Mouse (Mus musculus): ENCODE measurements around the gene Lingo1. TPM values are rescaled to one million over a fixed set of nuclear protein-coding genes. Genes with fewer than 3 reads are reported as not detected.

The Lingo1 gene
- polyA plus RNA-seq, 1 experiment from 2014 or later, result 2.1 TPM

DNA sequence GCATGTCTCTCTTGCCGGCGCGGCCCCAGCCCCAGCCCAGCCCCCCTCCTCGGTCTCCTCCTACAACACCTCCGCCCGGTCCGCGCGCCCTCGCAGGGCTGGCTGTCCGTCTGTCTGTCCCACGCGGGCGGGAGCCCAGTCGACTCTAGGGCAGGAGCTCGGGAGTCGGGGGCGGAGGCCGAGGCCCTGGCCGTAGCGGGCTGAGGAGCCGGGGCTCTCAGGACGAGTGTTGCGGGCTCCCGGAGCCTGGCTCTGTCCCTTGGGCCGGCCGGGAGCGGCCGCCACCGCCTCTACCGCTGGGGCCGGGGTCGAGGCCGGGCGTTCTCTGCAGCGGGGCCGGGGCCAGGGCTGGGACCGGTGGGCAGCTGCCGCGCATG is 161.2 kb downstream of the Lingo1 start:
- Histone ChIP-seq H3K4me1 (peaks cover 41% of the 10 kb centered on the region), H3K9me3 (no peaks in the 10 kb centered on the region), H3K36me3 (replicated peaks) (no peaks in the 10 kb centered on the region), H3K4me3 (peak overlapping the region; percentile 79), H3K27me3 (replicated peaks; ENCODE audit: low read depth, poor library complexity, severe bottlenecking) (peaks cover 83% of the 10 kb centered on the region), H3K27ac (replicated peaks) (peak overlapping the region; percentile 82)
- DNase-seq (ENCODE audit: low spot score), result peak; percentile 75
- under 1% methylated on average over 37 of the region's 40 CpGs for WGBS

DNA sequence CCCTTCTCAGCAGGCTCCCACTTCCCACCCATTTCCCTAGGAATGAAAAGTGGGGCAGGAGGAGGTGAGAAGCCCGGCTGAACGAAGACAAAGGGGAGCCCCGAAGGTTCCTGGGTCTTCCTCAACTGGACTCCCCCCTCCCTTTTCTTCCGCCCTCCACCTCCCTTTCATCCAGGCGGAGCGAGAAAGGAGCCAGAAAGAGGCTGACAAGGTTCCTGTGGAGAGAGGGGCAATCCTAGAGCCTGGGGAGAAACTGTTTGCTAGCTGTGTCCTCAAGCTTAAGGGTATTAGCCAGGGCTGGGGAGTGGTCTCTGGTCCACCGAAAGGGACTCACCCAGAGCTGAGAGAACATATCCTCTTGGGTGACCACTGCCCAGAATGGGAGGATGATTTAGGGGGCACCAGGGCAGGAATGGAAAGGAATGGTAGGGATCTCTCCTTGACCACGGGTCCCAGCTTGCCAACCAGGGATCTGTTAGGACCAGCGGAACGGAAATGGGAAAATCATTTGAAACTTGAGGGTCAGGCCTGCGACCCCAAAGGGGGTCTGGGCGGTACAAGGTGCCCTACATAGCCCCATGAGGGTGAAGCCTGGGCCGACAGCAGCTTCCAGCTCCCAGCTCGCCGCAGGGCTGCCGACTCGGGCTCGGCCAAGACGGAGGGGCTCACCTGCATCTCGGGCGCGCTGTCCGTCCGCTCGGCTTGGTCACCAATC is 161.7 kb downstream of the Lingo1 start:
- under 1% methylated on average over 25 of the region's 25 CpGs for WGBS
- no peaks in the 10 kb centered on the region for H3K9me3 ChIP-seq
- peak overlapping the region; percentile 82 for H3K27ac ChIP-seq (replicated peaks)
- H3K36me3 ChIP-seq (replicated peaks), result no peaks in the 10 kb centered on the region
- peak overlapping the region; percentile 79 for H3K4me3 ChIP-seq
- H3K27me3 ChIP-seq (replicated peaks; ENCODE audit: low read depth, poor library complexity, severe bottlenecking), result peaks cover 78% of the 10 kb centered on the region
- DNase-seq (ENCODE audit: low spot score), result no peak
- peaks cover 37% of the 10 kb centered on the region for H3K4me1 ChIP-seq

DNA sequence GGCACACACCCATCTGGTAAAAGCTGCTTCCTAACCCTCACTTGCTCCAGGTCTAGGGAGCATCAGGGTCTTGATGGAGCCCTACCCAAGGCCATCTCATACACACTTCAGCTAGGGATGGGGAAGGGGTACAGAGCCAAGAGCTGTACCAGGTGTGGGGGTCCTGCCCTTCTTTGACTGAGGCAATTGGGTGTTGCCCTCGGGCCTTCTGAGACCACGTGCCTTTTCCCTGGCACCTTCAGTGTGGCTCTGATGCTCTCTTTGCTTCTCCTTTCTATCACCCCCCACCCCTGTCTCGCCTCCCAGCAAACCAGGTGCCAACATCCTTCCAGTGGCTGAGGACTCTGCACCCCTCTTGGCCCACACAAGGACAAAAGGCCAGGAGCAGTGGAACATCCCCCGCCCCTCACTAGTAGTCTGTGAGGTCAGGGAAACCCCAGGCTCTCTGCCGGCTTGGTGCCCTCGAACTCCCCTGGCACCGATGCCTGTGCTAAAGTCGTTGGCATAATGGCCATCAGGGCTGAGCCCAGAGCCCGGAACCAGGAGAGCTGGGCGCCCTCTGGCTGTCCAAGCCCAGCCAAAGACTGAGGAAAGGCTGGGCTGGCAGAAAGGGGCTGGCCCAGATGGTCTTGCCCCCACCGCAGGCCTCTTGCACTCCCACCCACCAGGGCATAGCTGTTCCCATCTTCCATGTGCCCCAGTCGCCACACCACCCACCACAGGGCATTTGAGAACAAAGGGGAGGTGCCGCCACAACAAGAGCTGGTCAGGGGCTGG is 162.6 kb downstream of the Lingo1 start:
- no peaks in the 10 kb centered on the region for H3K9me3 ChIP-seq
- H3K4me3 ChIP-seq, result peak overlapping the region; percentile 79
- H3K4me1 ChIP-seq, result peaks cover 37% of the 10 kb centered on the region
- no peak for DNase-seq (ENCODE audit: low spot score)
- 28% methylated on average over 13 of the region's 13 CpGs for WGBS
- H3K27ac ChIP-seq (replicated peaks), result no peak overlapping the region
- peaks cover 69% of the 10 kb centered on the region for H3K27me3 ChIP-seq (replicated peaks; ENCODE audit: low read depth, poor library complexity, severe bottlenecking)
- no peaks in the 10 kb centered on the region for H3K36me3 ChIP-seq (replicated peaks)

DNA sequence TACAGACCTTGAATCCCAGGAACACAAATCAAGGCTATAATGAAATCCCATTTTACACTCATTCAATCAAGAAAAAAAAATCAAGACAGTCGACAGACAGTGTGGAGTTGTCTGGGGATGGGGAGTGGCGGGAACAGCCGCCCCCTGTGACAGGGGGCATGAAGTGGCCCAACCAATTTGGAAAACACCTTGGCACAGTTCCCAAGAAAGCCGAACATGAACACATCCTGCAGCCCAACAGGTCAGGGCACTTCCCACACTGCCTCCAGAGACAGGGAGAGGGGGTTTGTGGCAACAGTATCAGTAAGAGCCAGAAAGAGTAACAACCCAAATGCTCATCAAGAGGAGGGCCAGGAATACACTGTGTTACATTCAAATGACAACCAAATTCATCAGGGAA is 165.3 kb downstream of the Lingo1 start:
- Histone ChIP-seq H3K27me3 (replicated peaks; ENCODE audit: low read depth, poor library complexity, severe bottlenecking) (peaks cover 51% of the 10 kb centered on the region), H3K27ac (replicated peaks) (no peak overlapping the region), H3K4me3 (no peak overlapping the region), H3K4me1 (peaks cover 25% of the 10 kb centered on the region), H3K36me3 (replicated peaks) (no peaks in the 10 kb centered on the region), H3K9me3 (no peaks in the 10 kb centered on the region)
- DNase-seq (ENCODE audit: low spot score), result no peak
- 82% methylated on average over 4 of the region's 4 CpGs for WGBS

DNA sequence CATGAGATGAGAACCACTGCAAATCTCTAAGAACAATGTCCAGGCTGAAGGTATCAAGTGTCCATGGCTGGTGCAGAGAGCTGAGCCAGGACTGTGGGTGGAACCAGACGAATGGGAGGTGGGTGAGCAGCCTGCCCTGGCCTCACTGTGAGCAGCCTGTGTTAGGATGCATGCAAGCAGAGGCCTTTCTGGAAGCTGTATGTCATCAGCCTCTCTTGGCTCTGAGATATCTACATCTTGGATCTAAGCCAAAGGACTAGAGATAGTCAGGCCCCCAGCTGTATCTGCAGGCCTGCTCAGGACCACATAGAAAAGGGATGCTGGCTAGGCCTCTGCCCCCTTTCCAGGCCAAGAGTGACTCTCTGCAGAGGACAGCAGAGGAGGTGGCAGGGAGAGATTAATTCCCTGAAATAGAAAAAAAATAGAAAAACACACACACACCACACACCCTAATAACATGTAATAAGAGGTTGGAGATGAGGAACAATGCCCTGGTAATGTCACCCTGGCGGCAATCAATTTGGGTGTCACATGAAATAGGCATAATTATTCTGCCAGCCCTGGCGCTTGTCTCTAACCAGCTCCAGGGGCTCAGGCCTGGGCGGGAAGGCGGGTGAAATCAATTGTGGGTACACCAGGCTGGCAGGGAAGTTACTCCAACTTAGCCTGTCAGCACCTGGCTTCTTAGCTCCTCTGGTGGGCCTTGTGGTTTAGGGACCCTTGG is 166.4 kb downstream of the Lingo1 start:
- DNase-seq (ENCODE audit: low spot score), result no peak
- Histone ChIP-seq H3K9me3 (no peaks in the 10 kb centered on the region), H3K27me3 (replicated peaks; ENCODE audit: low read depth, poor library complexity, severe bottlenecking) (peaks cover 47% of the 10 kb centered on the region), H3K4me3 (no peak overlapping the region), H3K4me1 (peaks cover 21% of the 10 kb centered on the region), H3K36me3 (replicated peaks) (no peaks in the 10 kb centered on the region), H3K27ac (replicated peaks) (no peak overlapping the region)
- 83% methylated on average over 5 of the region's 5 CpGs for WGBS

DNA sequence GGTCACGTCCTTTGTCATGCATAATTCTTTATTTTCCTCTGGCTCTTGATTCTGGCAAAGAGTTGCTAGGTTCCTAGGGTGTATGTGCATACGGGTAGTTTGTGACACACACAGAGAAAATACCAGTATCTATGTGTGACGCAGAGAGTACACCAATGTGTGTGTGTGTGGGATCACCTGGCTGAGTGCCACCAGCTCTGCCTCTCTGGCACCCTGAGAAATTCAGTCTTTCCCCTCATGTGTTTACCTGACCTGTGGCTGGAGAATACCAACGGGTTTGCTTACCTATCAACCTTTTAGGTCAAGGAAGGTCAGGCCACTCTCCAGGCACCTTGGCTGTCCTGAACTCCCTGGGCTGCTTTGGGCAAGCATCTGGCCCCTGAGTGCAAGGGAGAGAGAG is 169.0 kb downstream of the Lingo1 start:
- Histone ChIP-seq H3K27ac (replicated peaks) (no peak overlapping the region), H3K36me3 (replicated peaks) (no peaks in the 10 kb centered on the region), H3K4me3 (no peak overlapping the region), H3K27me3 (replicated peaks; ENCODE audit: low read depth, poor library complexity, severe bottlenecking) (peaks cover 41% of the 10 kb centered on the region), H3K9me3 (no peaks in the 10 kb centered on the region), H3K4me1 (peaks cover 23% of the 10 kb centered on the region)
- WGBS, result 67% methylated on average over 4 of the region's 4 CpGs
- DNase-seq (ENCODE audit: low spot score), result no peak

DNA sequence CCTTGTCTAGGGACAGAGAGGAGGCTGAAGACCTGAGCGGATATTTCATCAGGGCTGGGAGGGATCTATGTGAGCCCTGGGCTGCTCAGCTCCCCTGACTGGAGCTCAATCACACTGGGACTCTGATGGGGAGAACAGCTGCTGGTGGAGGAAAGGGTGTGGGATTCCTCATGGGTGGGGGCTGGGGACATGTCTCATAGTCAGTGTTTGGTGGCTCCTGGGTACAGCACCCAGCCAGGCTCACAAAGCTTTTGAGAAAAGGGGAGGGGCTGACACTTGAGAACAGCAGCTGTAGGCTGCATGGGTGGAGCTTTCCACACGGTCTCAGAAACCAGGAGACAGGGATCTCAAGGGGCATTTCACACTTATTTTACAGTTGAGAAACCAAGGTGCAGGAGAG is 171.3 kb downstream of the Lingo1 start:
- no peak for DNase-seq (ENCODE audit: low spot score)
- Histone ChIP-seq H3K4me1 (peaks cover 32% of the 10 kb centered on the region), H3K36me3 (replicated peaks) (no peaks in the 10 kb centered on the region), H3K27ac (replicated peaks) (peak overlapping the region; percentile 12), H3K27me3 (replicated peaks; ENCODE audit: low read depth, poor library complexity, severe bottlenecking) (peaks cover 58% of the 10 kb centered on the region), H3K4me3 (no peak overlapping the region), H3K9me3 (no peaks in the 10 kb centered on the region)
- 36% methylated on average over 2 of the region's 2 CpGs for WGBS

DNA sequence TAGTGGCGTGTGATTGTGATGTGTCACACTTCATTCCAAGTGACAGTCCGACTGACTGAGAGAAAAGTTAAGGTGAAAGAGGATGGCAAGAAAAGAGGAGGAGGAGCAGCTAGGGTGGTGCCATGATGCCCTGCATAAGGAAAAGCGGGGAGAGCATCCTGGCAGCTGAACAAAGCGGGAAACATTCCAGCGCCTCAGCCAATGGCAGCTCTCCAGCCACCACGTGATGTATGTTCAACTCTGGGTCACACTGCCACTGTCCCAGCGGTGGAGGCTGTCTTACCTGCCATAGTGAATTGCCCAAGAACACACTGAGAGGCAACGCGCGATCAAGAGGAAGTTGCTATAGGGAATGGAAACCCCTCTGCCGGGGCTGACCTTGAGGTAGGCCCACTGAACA is 172.9 kb downstream of the Lingo1 start:
- 86% methylated on average over 11 of the region's 11 CpGs for WGBS
- peaks cover 32% of the 10 kb centered on the region for H3K4me1 ChIP-seq
- no peaks in the 10 kb centered on the region for H3K36me3 ChIP-seq (replicated peaks)
- no peak for DNase-seq (ENCODE audit: low spot score)
- no peaks in the 10 kb centered on the region for H3K9me3 ChIP-seq
- H3K27ac ChIP-seq (replicated peaks), result no peak overlapping the region
- H3K27me3 ChIP-seq (replicated peaks; ENCODE audit: low read depth, poor library complexity, severe bottlenecking), result peaks cover 74% of the 10 kb centered on the region
- no peak overlapping the region for H3K4me3 ChIP-seq

DNA sequence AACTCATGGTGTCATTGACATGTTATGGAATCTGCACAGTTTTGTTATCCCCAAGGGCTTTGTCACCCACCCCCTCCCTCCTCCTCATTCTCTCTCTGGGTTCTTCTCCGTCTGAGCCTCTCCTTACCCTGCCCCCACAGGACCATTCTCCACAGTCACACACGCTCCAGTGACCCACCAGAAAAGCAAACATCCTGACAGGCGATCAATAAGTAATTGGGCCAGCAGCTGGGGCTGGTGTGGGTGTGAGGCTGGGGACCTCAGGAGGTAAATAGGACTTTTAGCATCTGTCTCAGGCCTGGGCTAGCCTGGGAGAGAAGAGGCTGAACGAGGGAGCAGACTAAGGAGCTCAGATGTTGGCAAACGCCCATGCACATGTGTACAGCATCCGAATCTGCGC is 173.5 kb downstream of the Lingo1 start:
- H3K36me3 ChIP-seq (replicated peaks), result no peaks in the 10 kb centered on the region
- no peaks in the 10 kb centered on the region for H3K9me3 ChIP-seq
- H3K27me3 ChIP-seq (replicated peaks; ENCODE audit: low read depth, poor library complexity, severe bottlenecking), result peaks cover 78% of the 10 kb centered on the region
- peaks cover 32% of the 10 kb centered on the region for H3K4me1 ChIP-seq
- H3K4me3 ChIP-seq, result no peak overlapping the region
- 73% methylated on average over 7 of the region's 7 CpGs for WGBS
- no peak overlapping the region for H3K27ac ChIP-seq (replicated peaks)
- DNase-seq (ENCODE audit: low spot score), result no peak

DNA sequence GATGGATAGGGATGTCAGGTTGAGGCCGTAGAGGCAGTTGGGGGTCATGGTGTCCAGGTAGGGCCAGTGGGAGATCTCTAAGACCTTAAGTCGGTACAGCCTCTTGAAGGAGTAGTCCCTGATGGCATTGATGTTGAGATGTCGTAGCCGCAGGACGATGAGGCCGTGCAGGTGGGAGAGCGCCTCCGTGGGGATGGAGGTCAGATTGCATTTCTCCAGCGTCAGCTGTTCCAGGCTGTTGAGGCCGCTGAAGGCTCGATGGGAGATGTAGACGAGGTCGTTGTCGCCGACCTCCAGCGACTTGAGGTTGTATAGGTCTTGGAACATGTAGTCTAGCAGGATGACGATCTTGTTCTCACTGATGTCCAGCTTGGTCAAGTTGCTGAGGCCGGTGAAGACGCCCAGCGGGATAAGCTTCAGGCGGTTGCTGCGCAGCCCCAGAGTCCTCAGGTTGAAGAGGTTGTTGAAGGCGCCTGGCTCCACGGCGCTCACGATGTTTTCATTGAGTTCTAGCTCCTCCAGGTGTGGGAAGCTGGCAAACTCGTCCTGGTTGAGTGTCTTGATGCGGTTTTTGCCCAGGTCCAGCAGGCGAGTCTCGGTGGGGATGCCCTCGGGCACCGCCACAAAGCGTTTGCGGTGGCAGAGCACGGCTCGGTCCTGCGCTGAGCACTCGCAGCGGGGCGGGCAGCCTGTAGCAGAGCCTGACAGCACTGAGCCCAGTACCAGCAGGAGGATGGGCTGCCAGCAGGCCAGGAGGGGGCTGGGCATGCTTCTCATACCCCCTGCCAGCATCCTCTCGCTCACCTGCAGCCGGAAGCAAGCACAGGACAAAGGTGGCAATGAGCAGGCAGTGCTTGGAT is 175.5 kb downstream of the Lingo1 start:
- Histone ChIP-seq H3K9me3 (no peaks in the 10 kb centered on the region), H3K36me3 (replicated peaks) (no peaks in the 10 kb centered on the region), H3K4me1 (peaks cover 32% of the 10 kb centered on the region), H3K27ac (replicated peaks) (no peak overlapping the region), H3K27me3 (replicated peaks; ENCODE audit: low read depth, poor library complexity, severe bottlenecking) (peaks cover 67% of the 10 kb centered on the region), H3K4me3 (peak overlapping the region; percentile 32)
- no peak for DNase-seq (ENCODE audit: low spot score)
- WGBS, result 20% methylated on average over 42 of the region's 42 CpGs

DNA sequence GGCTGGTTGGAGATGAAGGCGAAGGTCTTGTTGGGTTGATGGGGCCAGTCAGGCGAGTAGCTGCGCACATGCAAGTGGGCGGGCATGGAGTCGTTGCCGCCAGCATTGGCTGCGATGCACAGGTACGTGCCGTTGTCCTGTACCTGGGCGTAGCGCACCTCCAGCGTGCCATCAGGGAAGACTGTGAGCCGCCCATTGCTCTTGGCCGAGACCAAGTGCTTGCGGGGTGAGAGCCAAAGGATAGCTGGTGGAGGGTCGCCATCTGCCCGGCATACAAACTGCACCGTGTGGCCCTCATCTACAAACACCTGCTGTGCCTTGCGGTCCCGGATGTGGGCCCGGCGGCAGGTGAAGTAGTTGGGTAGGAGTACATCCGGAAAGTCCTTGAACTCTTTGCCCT is 176.6 kb downstream of the Lingo1 start:
- Histone ChIP-seq H3K27me3 (replicated peaks; ENCODE audit: low read depth, poor library complexity, severe bottlenecking) (peaks cover 63% of the 10 kb centered on the region), H3K9me3 (no peaks in the 10 kb centered on the region)
- 81% methylated on average over 23 of the region's 23 CpGs for WGBS

DNA sequence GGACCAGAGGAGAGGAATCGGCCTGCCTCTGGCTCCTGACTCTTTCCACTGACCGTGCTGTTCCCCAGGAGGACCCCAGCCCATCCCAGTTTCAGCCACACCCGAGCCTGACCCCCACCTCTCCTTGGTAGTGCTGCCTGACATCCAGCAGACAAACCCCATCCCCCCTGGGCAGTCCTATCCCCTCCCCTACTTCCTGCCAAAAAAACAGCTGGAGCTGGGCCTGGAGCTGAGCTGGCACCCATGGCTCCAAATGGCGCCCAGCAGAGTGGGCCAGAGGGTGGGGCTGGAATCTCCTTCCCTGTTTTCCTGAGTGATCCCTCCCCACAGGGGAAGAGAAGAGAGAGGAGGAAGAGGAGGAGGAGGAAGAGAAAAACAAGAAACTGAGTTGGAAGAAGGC is 177.6 kb downstream of the Lingo1 start:
- H3K9me3 ChIP-seq, result no peaks in the 10 kb centered on the region
- H3K27ac ChIP-seq (replicated peaks), result no peak overlapping the region
- no peak for DNase-seq (ENCODE audit: low spot score)
- H3K4me1 ChIP-seq, result peaks cover 13% of the 10 kb centered on the region
- H3K27me3 ChIP-seq (replicated peaks; ENCODE audit: low read depth, poor library complexity, severe bottlenecking), result peaks cover 56% of the 10 kb centered on the region
- H3K36me3 ChIP-seq (replicated peaks), result no peaks in the 10 kb centered on the region
- no peak overlapping the region for H3K4me3 ChIP-seq
- 82% methylated on average over 4 of the region's 4 CpGs for WGBS

More for the DNA sequence above, 176.6 kb downstream of the Lingo1 start:
- Histone ChIP-seq H3K4me1 (peaks cover 24% of the 10 kb centered on the region), H3K27ac (replicated peaks) (no peak overlapping the region), H3K4me3 (no peak overlapping the region), H3K36me3 (replicated peaks) (no peaks in the 10 kb centered on the region)
- DNase-seq (ENCODE audit: low spot score), result no peak

Data from embryonic facial prominence, embryonic 10.5 days (tissue).